Mouse (Mus musculus) thymus, adult 2 months (tissue): ENCODE results near the gene Tax1bp3. TPM values are rescaled to one million over a fixed set of nuclear protein-coding genes. Genes with fewer than 3 reads are reported as not detected.

Experiments used
- DNase-seq: peaks from one replicate; pipeline ENCODE4 v3.0.0; 2021
- H3K27ac ChIP-seq: fragments of 200-500 bp; 2 replicates; pipeline ENCODE4 v1.5.1; 2012; ENCODE audit warnings: low read length, control low read depth; ENCODE audit not compliant: control insufficient read depth, insufficient read depth
- H3K27me3 ChIP-seq: fragments of 200-500 bp; 2 replicates; pipeline ENCODE4 v1.6.1; 2012; ENCODE audit warnings: mild to moderate bottlenecking, low read length, moderate library complexity, mixed read lengths; ENCODE audit not compliant: control insufficient read depth, insufficient read depth
- H3K36me3 ChIP-seq: fragments of 200-500 bp; 2 replicates; pipeline ENCODE4 v1.6.1; 2012; ENCODE audit warnings: mild to moderate bottlenecking, low read length, moderate library complexity; ENCODE audit not compliant: control insufficient read depth, insufficient read depth
- H3K4me1 ChIP-seq: fragments of 200-500 bp; replicated peaks from 2 replicates; pipeline ENCODE4 v1.6.1; 2012; ENCODE audit warnings: low read length; ENCODE audit not compliant: control insufficient read depth, insufficient read depth
- H3K4me3 ChIP-seq: fragments of 200-500 bp; 2 replicates; pipeline ENCODE4 v1.5.1; 2012; ENCODE audit warnings: mild to moderate bottlenecking, low read length, control low read depth, moderate library complexity; ENCODE audit not compliant: control insufficient read depth, insufficient read depth
- CTCF ChIP-seq: fragments of 200-500 bp; IDR thresholded peaks from 2 replicates; pipeline ENCODE4 v1.5.1; 2012; ENCODE audit warnings: mild to moderate bottlenecking, control low read depth, low read length, moderate library complexity, borderline replicate concordance; ENCODE audit not compliant: control insufficient read depth, poor library complexity, insufficient read depth; ENCODE audit errors: extremely low read depth
- POLR2A ChIP-seq: fragments of 200-500 bp; IDR thresholded peaks from 2 replicates; pipeline ENCODE4 v1.6.1; 2012; ENCODE audit warnings: mild to moderate bottlenecking, low read length, control low read depth, moderate library complexity; ENCODE audit not compliant: control insufficient read depth, poor library complexity, insufficient read depth; ENCODE audit errors: extremely low read depth
- WGBS: fragments of 180-500 bp; shearing (Covaris S2); methylation state at CpG from one replicate; pipeline ENCODE4 v1.1.7; 2018; 5-methylcytosine and 5-hydroxymethylcytosine counted together
- polyA plus RNA-seq: library from polyadenylated mRNA; depleted of rRNA; stranded (reverse); fragments of >200 nt; gene quantifications from 2 replicates; pipeline ENCODE4 v1.2.3, GENCODE M21; 2012

Gene Tax1bp3
- polyA plus RNA-seq, 1 experiment: 72.0 TPM

GRCm38 (mm10) chr11:73172186-73172585, 4.7 kb upstream of the Tax1bp3 start:
- Histone ChIP-seq H3K27ac (no peak overlapping the region), H3K27me3 (no peaks in the 10 kb centered on the region), H3K4me1 (peaks cover 10% of the 10 kb centered on the region), H3K4me3 (no peak overlapping the region), H3K36me3 (no peaks in the 10 kb centered on the region)
- DNase-seq: no peak
- WGBS: 55% methylated on average over 5 of the region's 5 CpGs
- TF ChIP-seq POLR2A: no peak
- TF ChIP-seq CTCF: no peak

- Histone ChIP-seq H3K4me3 (no peak overlapping the region), H3K27ac (no peak overlapping the region), H3K36me3 (no peaks in the 10 kb centered on the region), H3K4me1 (peaks cover 17% of the 10 kb centered on the region), H3K27me3 (no peaks in the 10 kb centered on the region)
- WGBS: 50% methylated on average over 8 of the region's 8 CpGs
- TF ChIP-seq CTCF (no peak), POLR2A (no peak)
- DNase-seq: no peak
Measured at GRCm38 (mm10) chr11:73175612-73176011, 1.3 kb upstream of the Tax1bp3 start.

GRCm38 (mm10) chr11:73176186-73176585, 697 bp upstream of the Tax1bp3 start:
- H3K4me3 ChIP-seq: peak overlapping the region; percentile 97
- no peaks in the 10 kb centered on the region for H3K27me3 ChIP-seq
- H3K27ac ChIP-seq: no peak overlapping the region
- H3K4me1 ChIP-seq: peaks cover 17% of the 10 kb centered on the region
- DNase-seq: no peak
- no peaks in the 10 kb centered on the region for H3K36me3 ChIP-seq
- WGBS: 2% methylated on average over 15 of the region's 15 CpGs
- no peak for TF ChIP-seq CTCF
- no peak for TF ChIP-seq POLR2A

GRCm38 (mm10) chr11:73177509-73177875, 609 bp downstream of the Tax1bp3 start:
- Histone ChIP-seq H3K36me3 (no peaks in the 10 kb centered on the region), H3K27ac (no peak overlapping the region), H3K27me3 (no peaks in the 10 kb centered on the region), H3K4me1 (peaks cover 14% of the 10 kb centered on the region), H3K4me3 (peak overlapping the region; percentile 80)
- TF ChIP-seq CTCF: no peak
- no peak for TF ChIP-seq POLR2A
- 1% methylated on average over 28 of the region's 28 CpGs for WGBS
- DNase-seq: peak; percentile 53

GRCm38 (mm10) chr11:73177895-73178294, 1.0 kb downstream of the Tax1bp3 start:
- Histone ChIP-seq H3K27me3 (no peaks in the 10 kb centered on the region), H3K4me3 (peak overlapping the region; percentile 80), H3K27ac (no peak overlapping the region), H3K4me1 (peaks cover 11% of the 10 kb centered on the region), H3K36me3 (no peaks in the 10 kb centered on the region)
- TF ChIP-seq POLR2A (no peak), CTCF (no peak)
- WGBS: 39% methylated on average over 2 of the region's 2 CpGs
- DNase-seq: no peak

GRCm38 (mm10) chr11:73185872-73186615, 9.2 kb downstream of the Tax1bp3 start:
- TF ChIP-seq CTCF (no peak), POLR2A (no peak)
- DNase-seq: no peak
- Histone ChIP-seq H3K36me3 (no peaks in the 10 kb centered on the region), H3K27me3 (no peaks in the 10 kb centered on the region), H3K27ac (no peak overlapping the region), H3K4me1 (no peaks in the 10 kb centered on the region), H3K4me3 (no peak overlapping the region)
- 84% methylated on average over 10 of the region's 10 CpGs for WGBS

- Histone ChIP-seq H3K4me3 (no peak overlapping the region), H3K36me3 (no peaks in the 10 kb centered on the region), H3K27ac (no peak overlapping the region), H3K27me3 (no peaks in the 10 kb centered on the region), H3K4me1 (no peaks in the 10 kb centered on the region)
- TF ChIP-seq POLR2A: no peak
- no peak for DNase-seq
- WGBS: 91% methylated on average over 6 of the region's 6 CpGs
Measured at GRCm38 (mm10) chr11:73187231-73187630, 10.3 kb downstream of the Tax1bp3 start.
